Mouse (Mus musculus): ENCODE measurements around the gene Mical2.

The Mical2 gene

GRCm38 (mm10) chr7:112212921-112213721 is 12.5 kb upstream of the Mical2 start:
- DNase-seq, result peak; percentile 69

GRCm38 (mm10) chr7:112215871-112216270 is 9.8 kb upstream of the Mical2 start:
- DNase-seq, result no peak

DNA sequence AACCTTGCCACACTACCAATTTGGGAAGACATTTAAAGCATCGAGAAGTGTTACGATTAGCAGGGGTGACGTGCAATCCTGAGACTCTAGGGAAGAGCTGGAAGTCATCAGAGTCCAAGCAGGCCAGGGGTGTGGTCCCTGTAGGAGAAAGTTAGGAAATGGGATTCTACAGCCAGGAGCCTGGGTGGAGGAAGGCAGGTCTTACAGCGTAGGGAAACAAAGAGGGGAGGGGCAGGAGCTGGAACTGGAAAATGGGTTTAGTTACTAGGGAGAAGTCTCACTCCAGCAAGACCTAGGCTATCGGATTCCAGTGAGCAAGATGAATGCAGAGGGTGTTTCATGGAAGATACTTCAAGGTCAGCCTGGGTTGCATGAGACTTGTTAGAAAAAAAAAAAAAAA is 8.9 kb upstream of the Mical2 start:
- no peak for DNase-seq

DNA sequence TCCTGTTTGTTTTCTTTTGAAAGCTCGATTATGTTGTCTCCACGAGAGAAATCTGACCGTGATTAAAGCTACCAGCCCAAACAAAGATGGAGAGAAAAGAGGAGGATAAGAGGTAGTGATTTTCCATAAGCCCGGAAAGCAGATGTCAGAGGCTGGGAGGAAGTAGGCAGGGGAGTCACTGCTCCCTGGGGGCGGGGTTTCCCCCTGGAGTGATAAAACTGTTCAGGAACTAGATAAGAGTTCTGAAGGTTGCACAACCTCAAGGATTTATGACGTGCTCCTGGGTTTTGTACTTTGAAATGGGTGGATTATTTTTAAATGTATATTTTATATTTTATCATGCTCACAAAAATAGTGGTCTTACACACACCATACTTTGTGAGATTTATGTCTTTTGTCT is 8.4 kb upstream of the Mical2 start:
- no peak for DNase-seq

- peak; percentile 86 for DNase-seq
Measured at GRCm38 (mm10) chr7:112222733-112223524, 2.7 kb upstream of the Mical2 start.

GRCm38 (mm10) chr7:112224854-112225253 is 802 bp upstream of the Mical2 start:
- no peak for DNase-seq

- no peak for DNase-seq
Measured at GRCm38 (mm10) chr7:112226446-112227265, 1.0 kb downstream of the Mical2 start.

DNA sequence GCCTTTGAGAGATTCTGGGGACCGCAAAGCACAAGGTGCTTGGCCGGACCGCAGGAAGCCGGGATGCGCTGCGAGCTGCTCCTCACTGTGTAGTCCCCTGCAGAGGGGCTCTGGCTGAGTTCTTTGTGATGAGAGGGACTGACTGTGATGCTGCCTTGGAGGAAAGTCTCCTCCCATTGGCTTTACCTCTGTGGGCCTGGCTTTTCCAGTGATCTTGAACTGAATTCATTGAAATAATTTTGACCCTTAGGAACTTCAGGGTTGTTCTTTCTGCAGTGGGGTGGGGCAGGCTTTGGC is 1.6 kb downstream of the Mical2 start:
- DNase-seq, result no peak

GRCm38 (mm10) chr7:112228827-112229498 is 3.3 kb downstream of the Mical2 start:
- no peak for DNase-seq

- DNase-seq, result no peak
Measured at GRCm38 (mm10) chr7:112231731-112232130, 6.1 kb downstream of the Mical2 start.

DNA sequence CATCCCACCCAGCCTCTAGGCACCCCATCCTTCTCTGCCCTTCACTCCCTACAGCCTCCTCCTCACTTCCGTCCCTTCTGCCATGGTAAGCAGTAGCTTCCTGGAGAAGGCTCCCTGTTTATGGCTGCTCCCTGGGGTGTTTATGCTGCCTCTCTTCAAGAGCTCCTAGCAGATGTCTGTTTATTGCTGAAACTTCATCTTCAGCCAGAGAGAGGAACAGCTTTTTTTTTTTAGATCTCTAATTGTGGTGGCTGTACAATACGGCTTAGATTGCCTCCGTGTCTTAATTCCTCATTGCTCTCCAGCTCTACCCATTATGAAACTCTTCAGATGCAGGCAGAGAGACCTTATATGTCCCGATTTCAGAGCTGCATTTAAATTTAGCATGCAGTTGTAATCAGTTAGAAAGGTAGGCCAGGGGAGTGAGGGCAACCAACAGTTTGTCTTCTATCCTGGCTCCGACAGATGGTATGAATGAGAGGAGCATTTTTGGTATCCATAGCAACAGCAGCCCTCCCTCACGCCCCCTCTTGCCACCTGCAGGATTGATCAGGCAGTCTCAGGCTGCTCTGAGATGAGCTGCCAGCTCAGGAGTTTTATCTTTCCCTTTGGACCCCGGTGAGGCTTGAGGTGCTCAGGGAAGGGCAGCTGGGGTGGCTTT is 7.8 kb downstream of the Mical2 start:
- peak; percentile 90 for DNase-seq

DNA sequence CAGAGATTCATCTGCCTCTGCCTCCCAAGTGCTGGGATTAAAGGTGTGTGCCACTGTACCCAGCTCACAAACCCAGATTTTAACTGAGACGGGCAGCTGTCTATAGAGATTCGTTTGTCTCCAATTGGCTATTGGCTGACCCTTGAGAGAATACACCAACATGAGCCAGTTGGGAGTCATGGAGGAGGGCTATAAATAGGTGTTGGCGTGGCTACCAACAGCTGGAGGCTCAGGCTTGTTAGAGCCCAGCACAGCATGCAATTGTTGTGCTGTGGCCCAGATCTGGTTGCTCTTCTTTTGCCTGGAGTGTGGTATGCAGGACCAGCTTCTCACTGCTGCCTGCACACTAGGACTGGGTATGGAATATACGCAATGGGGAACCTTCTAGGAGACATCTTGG is 8.8 kb downstream of the Mical2 start:
- no peak for DNase-seq

DNA sequence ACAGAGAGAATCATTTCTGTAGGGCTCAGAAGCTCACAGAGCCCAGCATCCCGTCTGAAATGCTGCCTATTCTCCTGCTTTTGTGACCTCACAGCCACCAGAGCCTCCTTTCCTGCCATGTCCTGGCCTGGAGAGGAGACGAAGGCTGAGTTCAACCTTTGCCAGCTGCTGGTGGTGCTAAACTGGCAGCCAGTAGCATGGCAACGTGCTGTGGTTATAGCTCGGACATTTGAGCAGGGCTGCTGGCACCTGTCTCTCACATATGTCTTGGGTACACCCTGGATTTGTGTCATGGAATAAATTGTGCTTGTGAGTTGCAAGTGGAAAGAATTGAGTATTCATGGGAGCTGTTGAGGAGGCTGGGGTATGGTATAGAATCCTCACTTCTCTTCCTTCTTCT is 9.8 kb downstream of the Mical2 start:
- no peak for DNase-seq

- DNase-seq, result no peak
Measured at GRCm38 (mm10) chr7:112237211-112237610, 11.6 kb downstream of the Mical2 start.

GRCm38 (mm10) chr7:112237868-112238267 is 12.2 kb downstream of the Mical2 start:
- DNase-seq, result no peak

DNA sequence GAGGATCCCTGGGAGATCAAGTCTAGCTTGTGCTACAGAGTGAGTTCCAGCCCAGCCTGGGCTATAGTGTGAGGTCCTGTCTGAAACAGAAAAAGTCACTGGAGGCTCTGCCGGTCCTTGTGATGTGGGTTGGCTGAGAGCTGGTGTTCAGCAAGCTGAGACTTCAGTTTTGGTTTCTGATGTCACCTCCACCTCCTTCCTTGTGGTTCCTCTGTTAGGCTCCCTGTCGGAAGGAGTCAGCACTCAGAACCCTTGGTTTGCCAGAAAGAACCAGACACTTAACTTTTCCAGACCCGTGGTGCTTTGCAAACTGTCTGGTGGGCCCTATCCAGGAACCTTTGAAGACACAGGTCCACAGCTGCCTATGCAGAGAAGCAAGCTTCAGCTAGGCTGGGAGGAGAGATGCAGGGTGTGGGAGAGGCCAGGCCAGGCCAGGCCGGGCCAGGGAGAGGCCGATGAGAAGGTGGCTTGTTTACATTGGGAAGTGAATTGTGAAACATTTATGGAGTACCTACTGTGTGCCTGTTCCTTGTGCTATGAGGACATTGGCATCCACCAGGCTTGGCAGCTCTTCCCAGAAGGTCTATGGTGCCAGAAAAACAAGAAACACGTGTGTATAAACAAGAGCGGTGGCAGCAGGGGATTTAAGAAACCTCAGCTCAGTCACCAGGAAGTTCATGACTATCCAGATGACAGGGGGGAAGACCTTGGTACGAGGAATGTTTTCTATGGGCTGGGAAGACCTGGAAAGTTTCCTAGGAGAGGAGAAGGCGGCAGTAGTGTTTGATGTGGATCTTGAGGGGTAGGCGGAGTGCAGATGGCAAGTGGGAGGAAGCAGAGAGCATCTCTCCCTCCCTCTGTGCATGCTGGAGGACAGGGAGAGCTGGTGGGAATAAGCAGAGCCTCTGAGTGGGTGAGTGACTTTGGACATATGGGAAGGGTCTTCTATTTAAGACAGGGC is 13.4 kb downstream of the Mical2 start:
- peak; percentile 91 for DNase-seq

GRCm38 (mm10) chr7:112240748-112241147 is 15.1 kb downstream of the Mical2 start:
- DNase-seq, result no peak

DNA sequence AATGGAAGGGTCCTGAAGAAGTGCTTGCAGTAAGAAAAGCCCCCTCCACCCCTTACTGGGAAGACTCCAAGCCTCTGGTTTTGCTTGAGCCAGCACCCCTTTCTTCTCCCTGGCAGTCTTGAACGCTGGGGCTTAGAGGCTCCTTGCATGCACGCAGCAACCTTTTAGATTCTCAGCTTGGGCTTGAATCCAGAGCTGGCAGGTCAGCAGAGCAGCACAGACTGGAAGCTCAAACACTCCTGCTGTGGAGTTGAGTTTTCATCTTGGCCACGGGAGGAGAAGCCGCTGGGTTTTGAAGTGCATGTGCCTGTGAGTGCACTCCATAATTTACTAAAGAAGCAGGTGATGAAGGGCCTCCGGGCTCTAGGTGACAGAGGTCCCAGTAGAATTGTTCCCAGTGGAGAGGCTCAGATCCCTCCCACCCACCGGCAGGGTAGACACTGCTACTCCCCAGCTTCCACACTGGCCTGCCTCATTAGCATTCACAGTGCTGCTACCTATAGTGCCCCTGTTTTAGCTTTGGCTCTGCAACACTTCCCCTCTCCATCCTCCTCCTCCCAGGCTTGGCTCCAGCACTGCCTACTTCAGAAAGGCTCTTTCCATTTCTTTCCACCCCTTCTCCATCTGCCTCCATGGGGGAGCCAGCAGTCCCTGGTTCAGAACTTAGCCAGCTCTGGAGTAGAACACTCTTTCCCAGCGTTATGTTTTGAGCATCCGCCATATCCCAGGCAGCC is 15.7 kb downstream of the Mical2 start:
- peak; percentile 87 for DNase-seq

- peak; percentile 65 for DNase-seq
Measured at GRCm38 (mm10) chr7:112241945-112242329, 16.3 kb downstream of the Mical2 start.

- DNase-seq, result no peak
Measured at GRCm38 (mm10) chr7:112242587-112242986, 16.9 kb downstream of the Mical2 start.

Measured in layer of hippocampus, adult 9-11 months (tissue).